Mouse (Mus musculus): ENCODE results near the gene Ngrn.

- TF ChIP-seq CTCF (IDR thresholded peaks at IDR 0.05; ENCODE audit: control insufficient read depth, insufficient read depth, insufficient read length), result no peak
- TF ChIP-seq MAX (IDR thresholded peaks at IDR 0.05), result no peak
- TF ChIP-seq CEBPB (IDR thresholded peaks at IDR 0.05; ENCODE audit: low read depth), result no peak
- TF ChIP-seq USF1 (IDR thresholded peaks at IDR 0.05; ENCODE audit: low read depth), result no peak
- TF ChIP-seq MYOD1 (IDR thresholded peaks at IDR 0.05; ENCODE audit: control insufficient read depth, insufficient read length, low read depth), result no peak
- TF ChIP-seq FOSL1 (IDR thresholded peaks at IDR 0.05; ENCODE audit: insufficient read depth, low read length, poor library complexity, severe bottlenecking), result no peak
These were observed 46.8 kb downstream of the Ngrn start for GRCm38 (mm10) chr7:80307766-80308165.

All from C2C12 (cell line).